Comparison of ENCODE assay signal across 8 mouse cellular contexts in the genomic region with DNA sequence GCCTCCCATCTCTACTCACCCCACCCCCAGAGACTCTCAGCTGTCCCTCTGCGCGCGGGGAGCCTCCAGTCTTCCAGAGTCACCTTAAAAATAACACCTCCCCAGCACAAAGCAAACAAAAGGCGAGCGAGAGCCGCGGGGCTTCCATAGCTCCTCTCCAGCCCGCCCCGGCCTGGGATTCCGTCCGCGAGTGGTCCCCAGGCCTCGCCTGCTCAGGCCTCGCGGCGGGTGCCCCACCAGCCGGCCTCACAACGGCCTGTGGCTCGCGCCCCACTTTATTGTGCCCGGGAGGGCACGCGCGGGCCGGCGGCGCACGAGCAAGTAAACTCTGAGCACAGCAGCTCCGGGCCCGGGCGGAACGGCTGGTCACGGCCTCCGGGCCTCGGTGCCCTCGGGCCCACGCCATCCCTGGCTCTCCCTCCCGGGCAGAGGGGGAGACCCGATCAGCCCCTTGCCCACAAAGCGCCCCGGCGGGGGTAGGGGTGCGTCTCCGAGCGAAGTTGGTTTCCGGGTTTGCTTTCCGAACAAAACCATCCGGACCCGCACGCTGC. TPM values are rescaled to one million over a fixed set of nuclear protein-coding genes. Genes with fewer than 3 reads are reported as not detected.
DNase-seq lines count a peak whose midpoint lies in the region; ATAC-seq and TF ChIP-seq lines count a peak whose summit lies in the region.

No protein-coding gene starts in this region.

- intact Hi-C loops in gastrocnemius, postnatal 14 days (cut with DNase I; ENCODE audit: low total_unique reads), result no loop called here

- no peak for TF ChIP-seq EP300 in heart, postnatal 0 days (IDR thresholded peaks at IDR 0.05; ENCODE audit: low read depth)

- TF ChIP-seq CTCF in E14TG2a.4 (conservative IDR thresholded peaks at IDR 0.05; ENCODE audit: low read length), result no peak
- no peak for TF ChIP-seq CTCF in heart, postnatal 0 days (IDR thresholded peaks at IDR 0.05; ENCODE audit: low read depth)

- H3K36me3 ChIP-seq in E14TG2a.4 (ENCODE audit: insufficient read depth, low read length), result peaks cover 36% of the 10 kb centered on the region
- H3K36me3 ChIP-seq in heart, postnatal 0 days (replicated peaks; ENCODE audit: control insufficient read depth, insufficient read depth, low read length), result no peaks in the 10 kb centered on the region
- peaks cover 27% of the 10 kb centered on the region for H3K36me3 ChIP-seq in limb, embryonic 12.5 days
- 0 out of 2 replicates have a peak, but pooled peaks cover 5% of the 10 kb centered on the region for H3K36me3 ChIP-seq in neural tube, embryonic 11.5 days (ENCODE audit: control insufficient read depth, insufficient read depth, low read length)

- H3K4me2 ChIP-seq in heart, postnatal 0 days (ENCODE audit: low read depth, low read length), result peak overlapping the region; percentile 90
- H3K4me2 ChIP-seq in limb, embryonic 12.5 days, result peak overlapping the region; percentile 89
- H3K4me2 ChIP-seq in neural tube, embryonic 11.5 days (ENCODE audit: low read depth), result peak overlapping the region; percentile 56

- no peaks in the 10 kb centered on the region for H3K9me3 ChIP-seq in E14TG2a.4 (ENCODE audit: low read length)
- H3K9me3 ChIP-seq in heart, postnatal 0 days (replicated peaks; ENCODE audit: control insufficient read depth, low read length), result no peaks in the 10 kb centered on the region
- H3K9me3 ChIP-seq in limb, embryonic 12.5 days, result no peaks in the 10 kb centered on the region
- H3K9me3 ChIP-seq in neural tube, embryonic 11.5 days (ENCODE audit: control insufficient read depth, low read length), result no peaks in the 10 kb centered on the region

- peak; percentile 47 for DNase-seq in gastrocnemius, postnatal 14 days
- no peak for DNase-seq in gastrocnemius, postnatal 25 days
- DNase-seq in cerebellum, postnatal 14 days, result peak; percentile 49
- no peak for DNase-seq in heart, postnatal 0 days (ENCODE audit: low spot score)
- DNase-seq in neural tube, embryonic 11.5 days (ENCODE audit: low spot score), result peak; percentile 55
- DNase-seq in thymus, postnatal 10 days (ENCODE audit: low spot score in 2 of 2), result peak; percentile 51 to 54

- peak; percentile 25 for ATAC-seq in heart, postnatal 0 days (ENCODE audit: insufficient read depth, low read depth)
- ATAC-seq in limb, embryonic 12.5 days (ENCODE audit: insufficient number of reproducible peaks, insufficient read depth, low FRiP score, low TSS enrichment, low read depth), result 0 out of 2 replicates have a peak, but pooled peaks have one; percentile 7
- ATAC-seq in neural tube, embryonic 11.5 days (ENCODE audit: insufficient read depth, low FRiP score, low TSS enrichment), result peak; percentile 36

- H3K9ac ChIP-seq in heart, postnatal 0 days (replicated peaks; ENCODE audit: low read depth, low read length), result peak overlapping the region; percentile 98
- peak overlapping the region; percentile 99 for H3K9ac ChIP-seq in limb, embryonic 12.5 days (replicated peaks)
- peak overlapping the region; percentile 99 for H3K9ac ChIP-seq in neural tube, embryonic 11.5 days (ENCODE audit: low read length)

- peaks cover 26% of the 10 kb centered on the region for H3K27me3 ChIP-seq in E14TG2a.4 (ENCODE audit: insufficient read depth, low read length)
- H3K27me3 ChIP-seq in heart, postnatal 0 days (ENCODE audit: control insufficient read depth, insufficient read depth, low read length), result no peaks in the 10 kb centered on the region
- no peaks in the 10 kb centered on the region for H3K27me3 ChIP-seq in limb, embryonic 12.5 days
- no peaks in the 10 kb centered on the region for H3K27me3 ChIP-seq in neural tube, embryonic 11.5 days (ENCODE audit: control insufficient read depth, insufficient read depth, low read length)

- H3K4me1 ChIP-seq in E14TG2a.4 (replicated peaks; ENCODE audit: low read depth, low read length), result peaks cover 78% of the 10 kb centered on the region
- H3K4me1 ChIP-seq in heart, postnatal 0 days (ENCODE audit: control insufficient read depth, insufficient read depth), result peaks cover 25% of the 10 kb centered on the region
- peaks cover 66% of the 10 kb centered on the region for H3K4me1 ChIP-seq in limb, embryonic 12.5 days (replicated peaks)
- peaks cover 17% of the 10 kb centered on the region for H3K4me1 ChIP-seq in neural tube, embryonic 11.5 days (ENCODE audit: control insufficient read depth, insufficient read depth, low read length)

- H3K4me3 ChIP-seq in E14TG2a.4 (replicated peaks; ENCODE audit: low read length), result peak overlapping the region; percentile 92
- H3K4me3 ChIP-seq in heart, postnatal 0 days (ENCODE audit: low read depth, low read length), result peak overlapping the region; percentile 97
- peak overlapping the region; percentile 99 for H3K4me3 ChIP-seq in limb, embryonic 12.5 days (replicated peaks)
- peak overlapping the region; percentile 99 for H3K4me3 ChIP-seq in neural tube, embryonic 11.5 days (ENCODE audit: low read depth, low read length)

- H3K27ac ChIP-seq in heart, postnatal 0 days (ENCODE audit: low read depth), result peak overlapping the region; percentile 83
- peak overlapping the region; percentile 95 for H3K27ac ChIP-seq in limb, embryonic 12.5 days
- H3K27ac ChIP-seq in neural tube, embryonic 11.5 days (ENCODE audit: low read depth, low read length), result peak overlapping the region; percentile 83

- under 1% methylated on average over 50 of the region's 50 CpGs for WGBS in heart, postnatal 0 days
- whole genome bisulfite sequencing in limb, embryonic 12.5 days, result under 1% methylated on average over 50 of the region's 50 CpGs
- WGBS in neural tube, embryonic 11.5 days, result under 1% methylated on average over 48 of the region's 50 CpGs

RNA-seq across cellular contexts. Expression of a gene that starts 1.5 kb away (rescaled TPM):
- 10 to 100 TPM; 60.8 to 61.3 TPM for total RNA-seq in gastrocnemius, postnatal 14 days (2021)
- 10 to 100 TPM; 61.8 to 62.6 TPM for total RNA-seq in gastrocnemius, postnatal 25 days (2021)
- total RNA-seq in heart, postnatal 0 days (2014; rRNA removed; ENCODE audit: low replicate concordance), result 45.0 and 93.1 TPM in 2 replicates
- 61.7 and 62.0 TPM in 2 replicates for polyA plus RNA-seq in heart, postnatal 0 days (2015; fragmentation: Nextera tagmentation; extraction: Ambion mirVana)
- polyA plus RNA-seq in limb, embryonic 12.5 days (2016; fragmentation: Nextera tagmentation; extraction: Ambion mirVana), result 607 and 623 TPM in 2 replicates
- 613 and 627 TPM in 2 replicates for polyA plus RNA-seq in neural tube, embryonic 11.5 days (2014; fragmentation: Nextera tagmentation; extraction: Ambion mirVana)

RNA-seq across cellular contexts. Expression of a gene that starts 44.0 kb away (rescaled TPM):
- total RNA-seq in gastrocnemius, postnatal 14 days (2021), result under 1 TPM; 0.31 to 0.44 TPM
- under 1 TPM; 0.21 to 0.36 TPM for total RNA-seq in gastrocnemius, postnatal 25 days (2021)
- not detected in 2 replicates for total RNA-seq in heart, postnatal 0 days (2014; rRNA removed; ENCODE audit: low replicate concordance)
- polyA plus RNA-seq in heart, postnatal 0 days (2015; fragmentation: Nextera tagmentation; extraction: Ambion mirVana), result 0.71 and 0.88 TPM in 2 replicates
- 1.3 and 1.7 TPM in 2 replicates for polyA plus RNA-seq in limb, embryonic 12.5 days (2016; fragmentation: Nextera tagmentation; extraction: Ambion mirVana)
- 0.26 and 0.44 TPM in 2 replicates for polyA plus RNA-seq in neural tube, embryonic 11.5 days (2014; fragmentation: Nextera tagmentation; extraction: Ambion mirVana)

Comparison
In these comparisons a context has a peak if more than half of its experiments do, and no peak if none do; other contexts are left out.
1. DNase-seq: peak in gastrocnemius, postnatal 14 days (single experiment), cerebellum, postnatal 14 days (2 of 2), neural tube, embryonic 11.5 days (single experiment) and thymus, postnatal 10 days (2 of 2); none in gastrocnemius, postnatal 25 days (single experiment) and heart, postnatal 0 days (single experiment).
2. Peak in every context shown above with its lines, with median percentiles within 50 percentile points of each other: H3K4me3 ChIP-seq, ATAC-seq, H3K27ac ChIP-seq, H3K4me2 ChIP-seq and H3K9ac ChIP-seq.